Mouse (Mus musculus) brain, embryonic 14.5 days (tissue): ENCODE measurements around the gene Zscan10.

Experiments used
- CTCF ChIP-seq: fragments of 200-500 bp; IDR thresholded peaks from 2 replicates; pipeline ENCODE4 v1.5.1; 2012; ENCODE audit warnings: inconsistent platforms, mild to moderate bottlenecking, moderate library complexity, borderline replicate concordance; ENCODE audit not compliant: insufficient read depth, insufficient read length; ENCODE audit errors: extremely low read depth
- POLR2A ChIP-seq: fragments of 200-500 bp; IDR thresholded peaks from 2 replicates; pipeline ENCODE4 v1.6.1; 2012; ENCODE audit warnings: mild to moderate bottlenecking, inconsistent platforms, borderline replicate concordance; ENCODE audit not compliant: poor library complexity, insufficient read depth, insufficient read length, severe bottlenecking; ENCODE audit errors: extremely low read depth

DNA sequence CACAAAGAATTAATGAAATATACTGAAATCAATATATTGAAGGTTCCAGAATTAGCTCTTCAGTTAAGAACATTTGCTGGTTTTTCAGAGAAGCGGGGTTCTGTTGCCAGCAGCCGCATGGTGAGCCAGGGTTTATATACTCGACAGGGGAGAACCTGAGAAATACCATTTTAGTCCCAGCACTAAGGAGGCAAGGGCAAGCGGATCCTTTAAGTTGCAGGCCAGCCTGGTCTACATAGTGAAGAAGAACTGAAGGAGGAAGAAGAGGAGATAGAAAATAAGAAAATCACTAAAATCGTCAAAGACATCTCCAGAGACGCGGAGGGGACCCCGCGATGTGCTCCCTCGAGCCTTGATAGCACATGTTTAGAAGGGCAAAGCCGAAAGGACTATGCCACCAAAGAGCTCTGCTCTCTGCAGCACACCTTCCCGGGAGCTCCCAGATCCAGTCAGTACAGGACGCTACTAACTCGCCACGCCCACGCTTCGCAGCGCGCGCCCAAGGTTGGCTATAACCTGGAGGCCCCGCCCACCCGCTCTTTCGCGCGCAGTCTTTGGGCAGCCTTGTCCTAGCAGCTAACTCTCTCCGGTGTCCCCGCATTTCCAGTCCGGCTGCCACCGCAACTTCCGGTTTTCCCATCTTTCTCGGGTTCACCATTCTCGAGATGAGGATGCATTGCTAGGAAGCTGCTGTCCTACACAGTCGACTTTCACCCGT is 8.3 kb upstream of the Zscan10 start:
- TF ChIP-seq CTCF: no peak
- peak; percentile 57; the same call in 1 of the 2 replicates for TF ChIP-seq POLR2A
